Mouse (Mus musculus) layer of hippocampus, adult 18-20 months (tissue): ENCODE data around the gene Gm6657. TPM values are rescaled to one million over a fixed set of nuclear protein-coding genes. Genes with fewer than 3 reads are reported as not detected.

ENCODE experiments used
- total RNA-seq, 2 experiments: library from RNA; stranded (reverse); gene quantifications; 2 replicates each; pipeline ENCODE4 v1.2.3; 2021

The Gm6657 gene
- total RNA-seq, 2 experiments from 2014 or later = not detected

Other genes with a start within 250 kb of the Gm6657 start
- 10 to 100 TPM; 62.2 to 62.4 TPM for gene Gphn, start 32.1 kb downstream of the Gm6657 start, total RNA-seq